Mouse (Mus musculus) gastrocnemius, adult 8-10 months (tissue): ENCODE measurements around the gene Baiap2l2. TPM values are rescaled to one million over a fixed set of nuclear protein-coding genes. Genes with fewer than 3 reads are reported as not detected.
"Not testable (repeated sequence)": the region's sequence is repeated elsewhere in the genome, so short reads cannot be mapped to it uniquely, and the experiment has no call there.

Experiments
- DNase-seq, 2 experiments: peaks; one replicate each; pipeline ENCODE4 v3.0.0; 2022; ENCODE audit warnings: low spot score in 2 of 2
- total RNA-seq, 4 experiments: library from RNA; stranded (reverse); gene quantifications; 2 replicates each; pipeline ENCODE4 v1.2.4; 2022

Baiap2l2 gene
- total RNA-seq, 4 experiments from 2014 or later, result 2.6 to 6.1 (median 3.5) TPM

DNA sequence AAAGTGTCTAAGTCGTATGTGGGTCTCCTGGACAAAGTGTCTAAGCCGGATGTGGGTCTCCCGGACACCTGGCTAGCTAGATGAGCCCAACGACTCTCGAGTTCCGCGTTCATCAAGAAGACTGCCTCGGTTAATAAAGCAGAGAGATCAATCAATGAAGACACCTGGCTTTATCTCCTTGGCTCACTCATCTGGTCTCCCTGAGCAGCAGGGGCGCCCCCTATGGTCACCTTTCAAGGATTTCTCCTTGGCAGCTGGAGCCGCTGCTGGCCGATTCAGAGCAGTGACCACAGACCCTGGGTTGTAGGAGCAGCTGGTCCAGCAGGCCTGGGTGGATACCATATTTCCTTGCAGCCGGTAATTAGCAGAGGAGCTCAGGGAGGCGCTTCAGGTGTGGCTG lies 23.0 kb downstream of the Baiap2l2 start:
- DNase-seq, result peak in 1 of 2 experiments; percentile 36

DNA sequence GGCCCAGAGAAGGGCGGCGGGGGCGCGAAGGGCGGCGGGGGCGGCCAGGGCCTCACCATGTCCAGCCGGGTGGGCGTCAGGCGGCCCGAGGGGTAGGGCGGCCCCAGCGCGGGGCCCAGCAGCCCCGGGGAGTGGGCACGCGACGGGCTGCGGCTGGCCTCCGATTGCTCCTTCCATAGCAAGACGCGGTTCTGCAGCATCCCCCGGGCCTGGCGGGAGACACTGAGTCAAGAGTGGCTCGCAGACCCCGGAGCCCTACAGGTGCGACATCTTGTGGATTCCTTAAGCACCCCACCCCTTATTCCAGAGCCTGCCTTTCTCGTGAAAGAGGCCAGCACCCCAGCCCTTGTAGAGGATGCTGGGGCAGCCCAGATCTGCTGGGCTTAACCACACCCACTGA lies 23.6 kb downstream of the Baiap2l2 start:
- DNase-seq, result no peak

DNA sequence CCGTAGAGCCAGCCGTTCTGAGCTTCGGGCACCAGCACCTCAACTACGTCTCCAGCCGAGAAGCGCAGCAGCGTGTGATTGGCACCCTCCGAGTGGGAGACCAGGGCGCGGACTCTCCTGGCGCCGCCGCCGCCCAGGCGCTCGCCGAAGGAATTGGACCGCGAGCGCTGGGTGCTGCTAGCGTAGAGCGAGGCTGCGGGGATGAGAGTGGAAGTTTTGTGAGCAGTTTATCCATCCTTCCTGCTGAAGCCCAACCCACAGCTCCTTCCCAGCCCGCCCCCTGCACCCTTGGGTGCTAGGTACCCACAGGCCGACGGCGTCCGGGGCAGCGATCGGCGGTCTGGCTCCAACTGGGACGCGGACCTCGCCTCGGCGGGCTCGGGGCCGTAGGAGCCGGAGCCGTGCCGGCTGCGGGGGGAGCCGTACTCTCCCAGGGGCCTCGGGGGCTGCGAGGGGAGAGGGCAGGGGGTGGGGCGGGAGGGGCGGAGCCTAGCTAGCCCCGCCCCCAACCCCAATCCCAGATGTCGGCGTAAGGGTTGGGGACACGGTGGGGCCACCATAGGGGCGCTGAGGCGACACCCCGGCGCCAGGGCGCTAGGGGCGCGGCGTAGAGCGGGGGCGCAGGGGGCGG lies 24.1 kb downstream of the Baiap2l2 start:
- DNase-seq, result peak in 1 of 2 experiments; percentile 38

DNA sequence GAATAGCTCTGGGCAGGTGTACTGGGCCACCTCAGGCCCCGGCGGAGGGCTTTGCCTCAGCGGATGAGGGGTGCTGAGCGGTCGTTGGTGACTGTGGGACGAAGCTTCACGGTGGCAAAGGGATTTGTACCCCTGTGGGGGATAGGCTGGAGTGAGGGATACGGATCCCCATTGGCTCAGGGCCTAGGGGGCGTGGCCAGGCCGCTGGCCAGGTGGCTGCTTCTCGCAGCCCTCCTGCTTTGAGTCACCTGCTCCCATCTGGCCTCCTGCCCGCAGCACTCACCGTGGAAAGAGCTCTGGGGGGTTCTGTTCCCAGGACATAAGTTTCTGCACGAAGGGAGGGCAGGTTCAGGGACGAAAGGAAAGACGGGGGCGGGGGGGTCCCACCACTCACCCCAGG lies 26.8 kb downstream of the Baiap2l2 start:
- DNase-seq, result no peak

DNA sequence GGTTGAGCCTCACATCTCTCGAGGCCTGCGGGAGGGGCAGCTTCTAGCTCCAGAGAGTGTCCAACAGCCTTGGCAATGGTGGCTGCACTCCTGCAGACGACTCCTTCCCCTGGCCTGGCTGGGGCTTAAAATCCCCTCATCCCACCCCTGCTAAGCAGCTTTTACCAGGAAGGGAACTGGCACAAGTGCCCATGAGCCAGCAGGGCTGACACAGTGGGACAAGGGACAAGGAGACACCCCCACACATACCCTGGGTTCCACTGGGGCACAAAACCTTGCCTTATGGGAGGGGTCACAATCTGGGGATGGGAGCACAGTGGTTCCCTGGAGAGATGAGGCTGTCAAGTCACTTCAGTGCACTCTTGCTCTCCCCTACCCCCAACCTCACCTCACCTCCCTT lies 30.7 kb downstream of the Baiap2l2 start, which contains the start of gene Slc16a8:
Gene Slc16a8, minus strand, starts transcription at position 101 of the 400 bp plus-strand sequence.
- no peak for DNase-seq

DNA sequence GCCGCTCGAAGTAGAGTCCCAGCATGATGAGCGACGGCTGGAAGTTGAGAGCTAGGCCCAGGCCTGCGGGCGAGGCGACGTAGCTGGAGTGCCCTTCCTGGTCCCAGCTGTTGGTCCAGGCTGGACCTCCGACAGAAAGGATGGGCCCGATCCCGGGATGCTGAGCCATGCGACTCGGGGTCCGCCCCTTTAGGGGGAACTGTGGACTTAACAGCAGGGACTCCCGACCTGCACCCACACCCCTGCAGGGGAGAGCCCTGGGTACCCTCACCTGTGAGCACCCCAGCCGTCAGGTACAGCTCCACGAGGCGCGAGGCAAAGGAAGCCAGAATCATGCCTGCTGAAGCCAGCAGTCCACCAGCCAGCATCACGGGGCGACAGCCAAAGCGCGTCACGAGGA lies 32.8 kb downstream of the Baiap2l2 start:
- DNase-seq, result no peak

DNA sequence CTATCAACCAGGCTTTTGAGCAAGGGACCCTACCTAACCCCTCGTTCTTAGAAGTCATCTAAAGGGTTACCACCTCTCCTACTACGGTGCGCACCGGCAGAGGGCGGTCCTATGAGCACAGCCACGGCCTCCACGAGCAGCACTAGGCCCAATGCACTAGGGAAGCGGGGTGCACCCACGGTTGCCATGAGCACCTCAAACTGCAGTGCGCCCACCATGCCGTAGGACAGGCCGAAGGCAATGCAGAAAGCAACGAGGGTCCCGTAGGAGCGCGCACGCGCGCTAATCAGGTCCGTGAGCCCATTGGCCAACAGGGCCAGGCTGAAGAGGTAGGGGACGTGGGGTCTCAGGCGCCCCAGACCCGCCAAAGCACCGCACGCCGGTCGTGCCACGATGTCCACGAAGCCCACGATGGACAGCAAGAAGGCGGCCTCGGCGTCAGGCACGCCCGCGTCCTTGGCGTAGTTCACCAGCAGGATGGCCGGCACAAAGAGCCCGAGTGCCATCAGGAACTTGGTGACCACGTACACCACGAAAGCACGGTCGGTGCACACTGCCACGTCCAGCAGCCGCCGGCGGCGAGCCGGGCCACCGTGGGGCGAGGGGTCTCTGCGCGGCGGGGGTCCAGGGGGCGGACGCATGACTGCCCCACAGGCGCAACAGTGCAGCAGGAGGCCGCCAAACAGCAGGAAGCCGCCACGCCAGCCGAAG lies 33.4 kb downstream of the Baiap2l2 start:
- no peak for DNase-seq

DNA sequence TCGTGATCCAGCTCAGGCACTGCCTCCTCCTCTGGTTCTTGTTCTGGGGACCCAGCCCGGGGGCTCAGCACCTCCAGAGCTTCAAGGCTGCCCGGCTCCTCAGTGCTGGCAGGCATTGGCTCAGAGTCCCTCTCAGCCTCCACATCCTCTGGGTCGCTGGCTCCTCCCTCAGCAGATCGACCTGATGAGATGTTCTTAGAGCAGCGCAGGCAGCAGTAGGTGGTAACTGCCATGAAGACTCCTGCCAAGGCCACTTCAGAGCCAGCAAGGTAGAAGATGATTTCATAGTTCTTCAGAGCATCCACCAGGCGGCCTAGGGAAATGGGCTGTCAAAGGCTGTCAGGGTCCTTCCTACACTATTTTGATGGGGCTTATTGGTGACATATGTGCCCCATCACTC lies 34.2 kb downstream of the Baiap2l2 start:
- no peak for DNase-seq

DNA sequence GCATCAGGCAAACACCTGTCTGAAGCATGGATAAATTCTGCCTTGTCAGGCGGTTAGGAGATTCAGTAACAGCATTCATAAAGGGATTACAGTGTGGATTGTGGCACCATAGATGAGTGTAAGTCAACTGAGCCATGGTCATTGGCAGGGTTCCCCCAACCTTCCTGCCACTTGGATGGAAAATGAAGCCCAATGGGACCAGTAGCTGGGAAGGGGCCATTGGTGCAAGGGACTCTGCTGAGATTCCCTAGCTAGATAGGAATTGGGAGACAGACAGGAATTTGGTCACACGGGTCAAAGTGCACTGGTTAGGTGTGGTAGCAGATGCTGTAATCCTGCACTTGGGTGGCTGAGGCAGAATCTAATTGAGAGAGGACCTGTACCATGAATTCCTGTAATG lies 35.1 kb downstream of the Baiap2l2 start:
- no peak for DNase-seq

DNA sequence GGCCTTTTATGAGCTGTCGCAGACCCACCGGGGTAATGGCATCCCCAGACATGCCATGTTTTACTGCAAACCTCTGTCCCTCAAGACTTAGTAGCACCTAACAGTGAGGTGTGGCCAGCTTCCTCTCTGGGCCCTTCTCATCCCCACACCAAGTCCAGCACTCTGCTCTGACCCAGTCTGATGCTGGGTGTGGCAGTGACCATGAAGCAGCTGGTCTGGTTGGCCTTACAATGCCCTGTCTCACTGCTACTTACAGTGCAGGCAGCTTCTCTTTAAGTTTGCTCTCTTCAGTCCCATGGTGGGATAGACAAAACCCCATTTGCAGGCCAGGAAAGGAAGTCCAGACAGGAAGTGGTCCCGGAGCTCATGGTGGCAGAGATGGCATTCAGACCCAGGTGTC lies 40.0 kb downstream of the Baiap2l2 start:
- no peak for DNase-seq

DNA sequence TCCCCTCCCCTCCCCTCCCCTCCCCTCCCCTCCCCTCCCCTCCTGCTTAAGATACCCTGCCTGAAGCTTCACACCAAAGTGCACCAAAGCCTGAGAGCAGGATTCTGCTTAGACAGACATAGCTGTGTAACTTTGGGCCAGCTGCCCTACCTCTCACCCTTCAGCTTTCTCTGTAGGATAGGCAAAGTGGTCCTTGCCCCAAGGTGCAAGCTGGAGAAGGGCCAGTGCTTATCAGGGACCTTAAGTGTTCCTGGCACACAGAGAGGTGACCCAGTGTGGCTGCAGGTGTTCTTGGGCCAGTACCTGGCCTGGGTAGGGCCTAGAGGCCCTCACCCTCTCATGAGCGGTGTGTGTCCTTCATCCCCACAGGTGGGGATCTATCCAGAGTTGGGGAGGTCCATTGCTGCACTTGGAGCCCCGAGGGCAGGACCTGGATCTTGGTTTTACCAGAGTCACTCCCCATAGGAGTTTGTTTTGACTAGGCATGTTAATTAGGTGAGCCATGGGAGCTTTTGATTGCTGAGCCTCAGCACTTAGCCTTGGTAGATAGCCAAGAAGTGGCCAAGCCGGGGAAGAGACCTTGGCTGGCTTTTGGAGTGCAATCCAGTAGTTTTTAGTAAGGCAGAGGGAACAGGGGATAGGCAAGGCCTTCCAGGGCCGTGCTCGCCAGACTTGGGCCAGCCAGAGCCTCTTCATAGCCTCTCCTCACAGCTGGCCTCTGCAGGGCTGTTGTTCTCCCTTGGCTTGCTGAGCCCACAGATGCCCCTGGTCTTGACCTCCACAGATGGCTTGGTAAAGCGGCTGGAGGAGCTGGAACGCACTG lies 41.1 kb downstream of the Baiap2l2 start:
- peak in 1 of 2 experiments; percentile 28 for DNase-seq

DNA sequence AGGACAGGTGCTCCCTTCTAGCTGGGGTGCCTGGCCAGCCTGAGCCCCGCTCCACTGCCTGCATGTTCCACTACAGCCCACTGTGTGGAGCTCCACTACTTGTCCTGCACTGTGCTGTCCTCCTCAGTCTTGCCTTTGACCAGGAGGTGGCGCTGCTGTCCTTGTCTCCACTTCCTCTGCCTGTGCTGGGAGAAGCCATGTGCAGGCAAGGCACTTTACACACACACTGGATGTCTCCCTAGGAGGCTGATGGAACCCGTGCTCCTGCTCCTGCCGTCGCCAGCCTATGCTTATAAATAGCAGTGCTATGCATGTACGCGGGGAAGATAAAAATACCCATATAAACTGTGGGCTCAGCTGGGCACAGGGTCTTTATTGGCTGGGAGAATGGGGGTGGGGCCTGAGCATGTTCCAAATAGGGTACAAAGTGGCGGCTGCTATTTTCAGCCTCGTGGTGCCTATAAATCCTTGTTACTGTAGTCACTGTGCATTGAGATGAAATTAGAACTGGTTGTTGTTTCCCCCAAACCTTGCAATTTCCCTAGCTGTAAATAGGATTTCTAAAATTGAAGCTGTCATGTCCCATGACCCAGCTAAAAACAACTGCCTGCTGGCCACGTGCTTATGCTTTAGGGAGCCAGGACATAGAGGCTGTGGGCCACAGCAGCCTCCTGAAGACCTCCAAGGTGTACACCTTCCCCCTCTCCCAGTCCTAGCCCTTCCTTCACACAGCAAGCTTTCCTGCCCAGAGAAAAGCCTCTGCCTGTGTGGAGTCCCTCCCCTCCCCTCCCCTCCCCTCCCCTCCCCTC lies 41.9 kb downstream of the Baiap2l2 start:
- DNase-seq, result peak; percentile 95 to 97

DNA sequence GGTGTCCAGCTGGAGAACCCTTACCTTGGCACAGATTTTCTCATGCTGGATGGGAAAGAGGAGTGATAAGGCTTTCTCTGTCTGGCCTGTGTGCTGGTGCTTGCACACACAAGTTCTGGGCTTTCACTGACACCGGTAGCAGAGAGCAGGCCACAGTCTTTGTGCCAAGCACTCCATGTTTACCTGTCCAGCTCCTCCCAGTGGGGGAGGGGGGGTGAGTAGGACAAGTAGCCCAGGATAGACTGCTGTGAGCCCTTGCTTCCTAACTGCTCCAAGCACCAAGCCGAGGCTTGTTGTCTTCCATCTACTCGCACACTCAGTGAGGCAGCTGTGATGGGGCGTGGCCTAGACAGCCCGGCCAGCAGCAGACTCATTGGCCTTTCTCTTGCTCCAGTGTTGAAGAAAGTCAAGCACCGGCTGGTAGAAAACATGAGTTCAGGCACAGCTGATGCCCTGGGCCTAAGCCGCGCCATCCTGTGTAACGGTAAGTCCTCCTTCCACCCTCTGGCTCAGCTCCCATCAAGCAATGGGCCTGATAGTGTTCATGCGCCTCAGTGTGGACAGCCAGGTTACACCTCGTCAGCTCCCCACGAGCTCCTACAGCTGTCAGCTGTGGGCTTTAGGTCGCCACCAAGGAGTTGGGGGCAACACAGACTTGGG lies 42.6 kb downstream of the Baiap2l2 start:
- no peak for DNase-seq

DNA sequence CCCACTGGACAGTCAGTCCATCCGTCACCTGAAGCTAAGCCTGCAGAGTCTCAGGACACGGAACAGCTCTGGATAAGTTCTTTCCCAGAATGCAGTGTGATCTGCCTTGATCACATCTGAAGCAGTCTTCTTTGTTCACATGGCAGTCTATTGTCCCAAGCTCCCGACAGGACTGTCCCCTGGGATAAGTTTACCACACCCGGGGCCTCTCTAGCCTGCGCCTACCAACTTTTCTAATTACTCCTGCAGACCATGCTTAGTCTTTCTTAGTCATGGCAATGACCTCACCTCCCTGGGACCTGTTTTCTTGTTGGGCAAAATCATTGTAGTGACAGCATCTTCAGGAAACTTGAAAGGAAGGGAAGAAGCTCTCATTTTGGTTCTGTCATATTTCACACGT lies 47.3 kb downstream of the Baiap2l2 start:
- no peak for DNase-seq

DNA sequence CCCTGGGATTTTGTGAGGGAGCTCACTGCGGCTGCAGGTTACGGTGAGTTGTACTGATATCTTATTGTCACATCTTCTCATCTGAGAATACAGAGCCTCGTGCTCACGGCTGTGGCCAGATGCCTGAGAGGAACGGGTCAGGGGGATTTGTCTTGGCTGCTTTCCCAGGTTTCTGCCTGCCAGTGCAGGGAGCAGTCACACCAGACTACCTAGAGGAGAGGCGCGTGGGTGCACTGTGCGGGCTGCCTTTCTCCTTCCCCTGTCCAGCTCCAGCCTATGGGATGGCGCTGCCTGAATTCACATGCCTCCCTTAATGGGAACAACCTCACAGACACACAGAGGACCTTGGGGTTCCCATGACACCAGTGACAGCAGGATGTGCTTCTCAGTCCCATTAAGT lies 50.1 kb downstream of the Baiap2l2 start:
- DNase-seq, result no peak

DNA sequence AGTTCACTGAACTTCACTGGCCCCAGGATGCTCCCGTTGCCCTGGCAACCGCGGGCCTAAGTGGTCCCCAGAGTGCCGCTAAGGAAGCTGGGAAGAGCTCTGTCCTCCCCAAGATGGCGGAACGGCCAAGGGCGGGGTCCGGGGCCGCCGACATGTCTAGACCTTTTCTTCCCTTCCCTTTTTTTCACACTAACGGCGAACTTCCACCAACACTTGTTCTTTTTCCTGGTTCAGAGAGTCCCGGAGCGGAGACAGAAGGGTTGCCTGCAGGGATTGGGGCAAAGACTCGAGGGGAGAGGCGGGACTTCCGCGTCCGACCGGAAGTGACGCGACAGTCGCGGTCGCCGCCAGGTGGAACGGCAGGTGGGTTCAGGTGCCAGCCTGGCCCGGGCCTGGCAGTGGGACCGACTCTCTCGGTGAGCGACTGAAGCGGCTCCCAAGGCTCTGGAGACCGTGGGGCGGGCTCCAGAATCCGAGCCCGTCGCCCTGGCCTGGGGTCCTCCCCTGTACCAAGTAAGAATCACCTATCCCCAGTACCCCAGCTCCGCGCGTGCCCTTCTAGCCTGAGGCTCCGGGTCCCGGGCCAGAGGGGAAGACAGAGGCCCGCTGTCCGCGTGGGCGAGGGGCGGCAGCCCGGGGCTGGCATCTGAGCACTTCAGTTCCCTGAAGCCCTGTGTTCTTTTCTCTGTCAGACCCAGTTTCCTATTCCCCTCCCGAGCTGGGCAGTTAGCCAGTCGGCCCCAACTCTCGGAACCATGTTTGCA lies 56.1 kb downstream of the Baiap2l2 start, which contains the start of the genes Pick1 and Gm49486:
Gene Pick1, plus strand, starts transcription at position 116 of the 764 bp plus-strand sequence.
Gene Gm49486, plus strand, starts transcription at position 334 of the 764 bp plus-strand sequence.
- peak; percentile 85 to 87 for DNase-seq

DNA sequence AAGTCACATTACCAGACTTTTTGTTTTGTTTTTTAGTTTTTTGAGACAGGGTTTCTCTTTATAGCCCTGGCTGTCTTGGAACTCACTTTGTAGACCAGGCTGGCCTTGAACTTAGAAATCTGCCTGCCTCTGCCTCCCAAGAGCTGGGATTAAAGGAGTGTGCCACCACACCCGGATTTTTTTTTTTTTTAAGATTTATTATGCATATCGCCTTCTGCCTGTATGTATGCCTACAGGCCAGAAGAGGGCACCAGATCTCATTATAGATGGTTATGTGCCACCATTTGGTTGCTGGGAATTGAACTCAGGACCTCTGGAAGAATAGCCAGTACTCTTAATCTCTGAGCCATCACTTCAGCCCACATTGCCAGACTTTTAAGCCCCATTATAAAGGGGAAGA lies 59.6 kb downstream of the Baiap2l2 start:
- not testable (repeated sequence) for DNase-seq

DNA sequence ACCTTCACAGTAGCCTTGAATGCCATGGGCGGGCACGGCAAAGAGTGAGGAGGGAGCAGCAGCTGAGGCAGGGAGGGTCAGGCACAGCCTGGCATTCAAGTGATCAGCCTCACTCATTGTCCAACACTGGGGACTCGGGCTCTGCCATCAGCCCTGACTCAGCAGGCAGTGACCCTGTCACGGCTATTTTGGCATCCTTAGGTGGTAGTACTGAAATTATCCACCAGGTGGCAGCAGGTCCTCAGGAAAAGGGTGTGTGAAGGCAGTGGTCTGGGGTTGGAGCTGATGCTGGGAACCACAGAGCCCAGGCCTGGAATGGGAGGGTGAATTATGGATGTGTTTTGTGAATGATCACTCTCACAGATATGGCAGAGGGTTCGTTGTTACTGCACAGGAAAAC lies 60.7 kb downstream of the Baiap2l2 start:
- DNase-seq, result peak; percentile 86 to 88

DNA sequence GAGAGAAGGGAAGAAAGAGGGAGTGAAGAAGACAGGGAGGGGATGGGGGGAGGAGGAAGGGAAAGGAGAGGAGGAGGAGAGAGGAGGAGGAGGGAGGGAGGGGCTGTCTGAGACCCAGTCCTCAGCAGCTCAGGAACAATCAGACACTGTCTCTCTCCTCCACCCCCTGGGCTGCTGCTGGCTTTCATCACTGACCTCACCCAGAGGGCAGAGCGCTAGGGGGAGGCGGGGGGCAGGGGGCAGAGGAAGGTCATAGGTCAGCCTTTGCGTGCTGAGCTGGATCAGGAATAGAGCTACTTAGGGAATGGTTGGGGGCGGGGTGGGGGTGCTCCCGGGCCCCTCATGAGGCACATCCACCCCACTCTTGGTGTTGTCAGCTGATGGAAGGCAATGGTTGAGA lies 61.7 kb downstream of the Baiap2l2 start:
- no peak for DNase-seq

DNA sequence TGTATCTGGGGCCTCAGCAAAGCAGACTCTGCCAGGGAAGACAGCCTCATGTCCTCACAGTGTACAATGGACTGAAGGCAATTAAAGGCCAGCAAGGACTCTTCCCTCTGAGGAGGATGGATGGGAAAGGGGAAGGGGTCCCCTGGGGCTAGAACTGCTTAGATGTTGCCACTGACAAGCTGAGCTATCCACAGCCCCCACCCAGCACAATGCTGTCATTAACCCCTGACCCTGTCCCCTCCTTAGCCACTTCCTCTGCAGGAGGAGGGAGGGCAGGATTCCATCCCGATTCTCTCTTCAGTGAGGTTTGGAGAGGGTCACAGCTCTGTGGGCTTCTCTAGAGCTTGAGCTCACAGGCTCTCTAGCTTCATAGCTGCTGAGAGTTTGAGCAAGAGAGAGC lies 65.8 kb downstream of the Baiap2l2 start:
- no peak for DNase-seq
